Mouse (Mus musculus) ES-E14 (cell line): ENCODE measurements around the gene Snrnp70.

Experiments used
- MAFK ChIP-seq: IDR thresholded peaks from 2 replicates; pipeline ENCODE4 v1.6.1; 2014; ENCODE audit warnings: mild to moderate bottlenecking, low read depth, low read length, inconsistent platforms; ENCODE audit not compliant: insufficient read depth
- ZNF384 ChIP-seq: IDR thresholded peaks from 2 replicates; pipeline ENCODE4 v1.6.1; 2012; ENCODE audit warnings: low read depth, low read length, inconsistent platforms

DNA sequence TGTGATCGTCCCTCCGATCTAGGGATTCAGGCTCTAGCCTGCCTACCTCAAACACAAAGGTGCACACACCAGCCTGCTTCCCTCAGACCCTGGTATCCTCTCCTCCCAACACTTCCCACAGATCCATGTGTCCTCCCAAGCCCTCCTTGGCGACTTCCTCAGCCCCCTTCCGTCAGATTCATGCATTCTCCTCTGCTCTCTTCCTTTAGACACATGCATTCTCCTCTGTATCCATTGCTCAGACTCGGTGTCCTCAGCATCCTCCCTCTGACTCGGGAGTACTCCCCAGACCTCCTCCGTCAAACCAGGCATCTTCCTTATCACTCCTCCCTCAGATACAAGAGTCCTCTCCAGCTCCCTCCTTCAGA, 38.3 kb upstream of the Snrnp70 start:
- TF ChIP-seq MAFK, result no peak
- TF ChIP-seq ZNF384, result no peak
